Mouse (Mus musculus) cerebellum, adult 2 months (tissue): ENCODE data around the gene Cep170.

Experiments
- CTCF ChIP-seq: fragments of 200-500 bp; IDR thresholded peaks from 2 replicates; pipeline ENCODE4 v1.5.1; 2011; ENCODE audit warnings: low read depth, mild to moderate bottlenecking, control low read depth, low read length, moderate library complexity, borderline replicate concordance; ENCODE audit not compliant: insufficient read depth
- POLR2A ChIP-seq: fragments of 200-500 bp; IDR thresholded peaks from 2 replicates; pipeline ENCODE4 v1.6.1; 2011; ENCODE audit warnings: low read length, control low read depth, borderline replicate concordance; ENCODE audit not compliant: insufficient read depth

GRCm38 (mm10) chr1:176810161-176810560 is 3.7 kb downstream of the Cep170 start:
- TF ChIP-seq CTCF: no peak
- TF ChIP-seq POLR2A: no peak
